Mouse (Mus musculus) forebrain, embryonic 14.5 days (tissue): ENCODE data around the gene Hist1h2bb. TPM values are rescaled to one million over a fixed set of nuclear protein-coding genes. Genes with fewer than 3 reads are reported as not detected.
A peak's percentile ranks its signal among the peaks of the same experiment; 100 is the strongest.
"Not testable (repeated sequence)": the region's sequence is repeated elsewhere in the genome, so short reads cannot be mapped to it uniquely, and the experiment has no call there.

ENCODE experiments used
- ATAC-seq: fragments of 200-750 bp; cut with Nextera tagmentation; 2 replicates; pipeline ENCODE4 v1.8.0; 2017; ENCODE audit warnings: mild to moderate bottlenecking, moderate library complexity
- DNase-seq: peaks from one replicate; pipeline ENCODE4 v3.0.0-alpha.2; 2015; ENCODE audit warnings: low spot score
- H3K27ac ChIP-seq: fragments of 300-500 bp; sonication (generic); 2 replicates; pipeline ENCODE4 v1.5.1; 2014; ENCODE audit warnings: low read depth, mild to moderate bottlenecking, control low read depth, low read length, moderate library complexity
- H3K27me3 ChIP-seq: fragments of 300-500 bp; sonication (generic); replicated peaks from 2 replicates; pipeline ENCODE4 v1.6.1; 2014; ENCODE audit warnings: low read length, control low read depth, mixed read lengths; ENCODE audit not compliant: control insufficient read depth, insufficient read depth
- H3K36me3 ChIP-seq: fragments of 300-500 bp; sonication (generic); 2 replicates; pipeline ENCODE4 v1.6.1; 2014; ENCODE audit warnings: low read length, control low read depth; ENCODE audit not compliant: control insufficient read depth, insufficient read depth
- H3K4me1 ChIP-seq: fragments of 300-500 bp; sonication (generic); 2 replicates; pipeline ENCODE4 v1.6.1; 2014; ENCODE audit warnings: antibody characterized with exemption, low read length, control low read depth; ENCODE audit not compliant: control insufficient read depth, insufficient read depth
- H3K4me2 ChIP-seq: fragments of 300-500 bp; sonication (generic); 2 replicates; pipeline ENCODE4 v1.6.1; 2014; ENCODE audit warnings: mild to moderate bottlenecking, control low read depth, low read length
- H3K4me3 ChIP-seq: fragments of 300-500 bp; sonication (generic); 2 replicates; pipeline ENCODE4 v1.5.1; 2014; ENCODE audit warnings: low read depth, low read length, control low read depth
- H3K9ac ChIP-seq: fragments of 300-500 bp; sonication (generic); 2 replicates; pipeline ENCODE4 v1.6.1; 2014; ENCODE audit warnings: mild to moderate bottlenecking, low read length, control low read depth, moderate library complexity
- H3K9me3 ChIP-seq: fragments of 300-500 bp; sonication (generic); replicated peaks from 2 replicates; pipeline ENCODE4 v1.6.1; 2016; ENCODE audit warnings: low read length, control low read depth, mixed read lengths; ENCODE audit not compliant: control insufficient read depth
- WGBS: fragments of 180-500 bp; shearing (Covaris S2); extraction: QIAGEN DNeasy Blood & Tissue Kit; methylation state at CpG from one replicate; pipeline ENCODE4 v1.1.7; 2014; 5-methylcytosine and 5-hydroxymethylcytosine counted together
- polyA plus RNA-seq: library from polyadenylated mRNA; unstranded; fragments of >200 nt; fragmentation: Nextera tagmentation; extraction: Ambion mirVana; gene quantifications from 2 replicates; pipeline ENCODE4 v1.2.1, GENCODE M21; 2014

The Hist1h2bb gene
- polyA plus RNA-seq, 1 experiment from 2014 or later: 1.5 TPM

GRCm38 (mm10) chr13:23752067-23752741 is 5.7 kb downstream of the Hist1h2bb start, which contains the start of gene Hist1h3b:
Gene Hist1h3b, plus strand, starts transcription at chr13:23752267.
- H3K9me3 ChIP-seq, H3K27me3 ChIP-seq, H3K36me3 ChIP-seq: not testable (repeated sequence)
- DNase-seq (peak; percentile 98), ATAC-seq (peak; percentile 85)
- H3K4me1 ChIP-seq: peaks cover 11% of the 10 kb centered on the region
- H3K4me2 ChIP-seq: peak within 1 kb of the TSS; percentile 59
- peak within 1 kb of the TSS; percentile 40 for H3K4me3 ChIP-seq
- peak within 1 kb of the TSS; percentile 96 for H3K27ac ChIP-seq
- 0% methylated on average over 16 of the region's 47 CpGs for WGBS
- H3K9ac ChIP-seq: peak within 1 kb of the TSS; percentile 64

- under 1% methylated on average over 6 of the region's 6 CpGs for WGBS
- Histone ChIP-seq H3K4me1 (peaks cover 9% of the 10 kb centered on the region), H3K4me2 (peak overlapping the region; percentile 50), H3K27me3 (no peaks in the 10 kb centered on the region), H3K9me3 (no peaks in the 10 kb centered on the region), H3K36me3 (no peaks in the 10 kb centered on the region), H3K4me3 (peak overlapping the region; percentile 26), H3K9ac (peak overlapping the region; percentile 54; the same call in 1 of the 2 replicates), H3K27ac (peak overlapping the region; percentile 65)
- ATAC-seq (no peak), DNase-seq (no peak)
Observed at GRCm38 (mm10) chr13:23752742-23753172, 6.2 kb downstream of the Hist1h2bb start.

- Histone ChIP-seq H3K36me3 (no peaks in the 10 kb centered on the region), H3K4me3 (peak overlapping the region; percentile 26), H3K27me3 (no peaks in the 10 kb centered on the region), H3K9ac (peak overlapping the region; percentile 54; the same call in 1 of the 2 replicates), H3K9me3 (no peaks in the 10 kb centered on the region), H3K4me2 (peak overlapping the region; percentile 50; the same call in 1 of the 2 replicates), H3K4me1 (peaks cover 6% of the 10 kb centered on the region), H3K27ac (peak overlapping the region; percentile 65; the same call in 1 of the 2 replicates)
- WGBS: 41% methylated on average over 4 of the region's 4 CpGs
- ATAC-seq (no peak), DNase-seq (no peak)
Observed at GRCm38 (mm10) chr13:23753314-23754078, 7.0 kb downstream of the Hist1h2bb start.

GRCm38 (mm10) chr13:23755000-23755399 is 8.5 kb downstream of the Hist1h2bb start:
- Histone ChIP-seq H3K9me3 (no peaks in the 10 kb centered on the region), H3K36me3 (no peaks in the 10 kb centered on the region), H3K4me2 (no peak overlapping the region), H3K9ac (no peak overlapping the region), H3K27ac (no peak overlapping the region), H3K4me1 (peaks cover 7% of the 10 kb centered on the region), H3K27me3 (no peaks in the 10 kb centered on the region), H3K4me3 (no peak overlapping the region)
- ATAC-seq: no peak
- DNase-seq: no peak

- ATAC-seq (peak; percentile 68), DNase-seq (peak; percentile 99)
- no peaks in the 10 kb centered on the region for H3K9me3 ChIP-seq
- H3K4me2 ChIP-seq: peak within 1 kb of the TSS; percentile 67
- H3K27me3 ChIP-seq: no peaks in the 10 kb centered on the region
- H3K4me3 ChIP-seq: peak within 1 kb of the TSS; percentile 33
- 0% methylated on average over 17 of the region's 22 CpGs for WGBS
- peak within 1 kb of the TSS; percentile 61 for H3K9ac ChIP-seq
- no peaks in the 10 kb centered on the region for H3K36me3 ChIP-seq
- peaks cover 17% of the 10 kb centered on the region for H3K4me1 ChIP-seq
- H3K27ac ChIP-seq: peak within 1 kb of the TSS; percentile 85
Observed at GRCm38 (mm10) chr13:23756790-23757189, 10.3 kb downstream of the Hist1h2bb start, which contains the start of gene Hist1h4b. Gene Hist1h4b, plus strand, starts transcription at chr13:23757013.

- Histone ChIP-seq H3K27ac (peak overlapping the region; percentile 85), H3K36me3 (no peaks in the 10 kb centered on the region), H3K4me1 (peaks cover 17% of the 10 kb centered on the region), H3K9me3 (no peaks in the 10 kb centered on the region), H3K4me2 (peak overlapping the region; percentile 67), H3K4me3 (peak overlapping the region; percentile 33), H3K9ac (peak overlapping the region; percentile 61), H3K27me3 (no peaks in the 10 kb centered on the region)
- WGBS: under 1% methylated on average over 15 of the region's 23 CpGs
- ATAC-seq (peak; percentile 13; the same call in 1 of the 2 replicates), DNase-seq (peak; percentile 54)
Observed at GRCm38 (mm10) chr13:23757211-23757773, 10.8 kb downstream of the Hist1h2bb start.

GRCm38 (mm10) chr13:23757921-23758320 is 11.4 kb downstream of the Hist1h2bb start:
- no peak overlapping the region for H3K9ac ChIP-seq
- H3K4me2 ChIP-seq: peak overlapping the region; percentile 67; the same call in 1 of the 2 replicates
- no peak overlapping the region for H3K4me3 ChIP-seq
- no peaks in the 10 kb centered on the region for H3K9me3 ChIP-seq
- WGBS: 43% methylated on average over 3 of the region's 3 CpGs
- H3K27me3 ChIP-seq: no peaks in the 10 kb centered on the region
- DNase-seq (no peak), ATAC-seq (no peak)
- no peak overlapping the region for H3K27ac ChIP-seq
- H3K4me1 ChIP-seq: peaks cover 16% of the 10 kb centered on the region
- no peaks in the 10 kb centered on the region for H3K36me3 ChIP-seq

GRCm38 (mm10) chr13:23759251-23759771 is 12.8 kb downstream of the Hist1h2bb start:
- H3K36me3 ChIP-seq: no peaks in the 10 kb centered on the region
- no peaks in the 10 kb centered on the region for H3K9me3 ChIP-seq
- no peaks in the 10 kb centered on the region for H3K27me3 ChIP-seq
- H3K9ac ChIP-seq: no peak overlapping the region
- DNase-seq (no peak), ATAC-seq (no peak)
- no peak overlapping the region for H3K4me2 ChIP-seq
- WGBS: 78% methylated on average over 3 of the region's 3 CpGs
- no peak overlapping the region for H3K4me3 ChIP-seq
- peaks cover 27% of the 10 kb centered on the region for H3K4me1 ChIP-seq
- no peak overlapping the region for H3K27ac ChIP-seq
